Mouse (Mus musculus): Measurements from ENCODE around the gene Zfand3.

DNA sequence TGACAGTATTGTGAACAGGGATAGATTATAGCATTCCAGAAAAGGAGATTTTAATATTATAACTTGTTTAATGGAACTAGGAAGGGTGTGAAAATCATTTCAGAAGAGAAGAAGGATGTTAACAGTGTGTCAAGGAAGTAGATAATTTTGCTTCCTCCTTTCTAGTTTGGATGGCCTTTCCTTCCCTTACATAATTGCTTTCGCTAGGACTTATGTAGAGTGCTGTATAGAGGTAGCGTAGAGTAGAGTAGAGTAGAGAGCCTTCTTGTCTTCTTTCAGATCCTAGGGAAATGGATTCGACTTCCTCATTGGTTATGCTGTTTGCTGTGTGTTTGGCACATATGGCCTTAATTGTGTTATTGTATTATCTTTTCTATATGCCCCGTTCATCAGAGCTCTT, 132.6 kb downstream of the Zfand3 start:
- no peak for TF ChIP-seq EP300 (IDR thresholded peaks at IDR 0.05; ENCODE audit: insufficient read depth, low read depth, low read length)
- TF ChIP-seq POLR2A (IDR thresholded peaks at IDR 0.05; ENCODE audit: insufficient read depth, low read length) = no peak

Data from ES-Bruce4 (cell line).